Mouse (Mus musculus) testis, postnatal 14 days (tissue): ENCODE data around the gene Aagab.
A peak's percentile ranks its signal among the peaks of the same experiment; 100 is the strongest.

Experiments
- DNase-seq: peaks from one replicate; pipeline ENCODE4 v3.0.0; 2021; ENCODE audit warnings: low spot score

The Aagab gene

DNA sequence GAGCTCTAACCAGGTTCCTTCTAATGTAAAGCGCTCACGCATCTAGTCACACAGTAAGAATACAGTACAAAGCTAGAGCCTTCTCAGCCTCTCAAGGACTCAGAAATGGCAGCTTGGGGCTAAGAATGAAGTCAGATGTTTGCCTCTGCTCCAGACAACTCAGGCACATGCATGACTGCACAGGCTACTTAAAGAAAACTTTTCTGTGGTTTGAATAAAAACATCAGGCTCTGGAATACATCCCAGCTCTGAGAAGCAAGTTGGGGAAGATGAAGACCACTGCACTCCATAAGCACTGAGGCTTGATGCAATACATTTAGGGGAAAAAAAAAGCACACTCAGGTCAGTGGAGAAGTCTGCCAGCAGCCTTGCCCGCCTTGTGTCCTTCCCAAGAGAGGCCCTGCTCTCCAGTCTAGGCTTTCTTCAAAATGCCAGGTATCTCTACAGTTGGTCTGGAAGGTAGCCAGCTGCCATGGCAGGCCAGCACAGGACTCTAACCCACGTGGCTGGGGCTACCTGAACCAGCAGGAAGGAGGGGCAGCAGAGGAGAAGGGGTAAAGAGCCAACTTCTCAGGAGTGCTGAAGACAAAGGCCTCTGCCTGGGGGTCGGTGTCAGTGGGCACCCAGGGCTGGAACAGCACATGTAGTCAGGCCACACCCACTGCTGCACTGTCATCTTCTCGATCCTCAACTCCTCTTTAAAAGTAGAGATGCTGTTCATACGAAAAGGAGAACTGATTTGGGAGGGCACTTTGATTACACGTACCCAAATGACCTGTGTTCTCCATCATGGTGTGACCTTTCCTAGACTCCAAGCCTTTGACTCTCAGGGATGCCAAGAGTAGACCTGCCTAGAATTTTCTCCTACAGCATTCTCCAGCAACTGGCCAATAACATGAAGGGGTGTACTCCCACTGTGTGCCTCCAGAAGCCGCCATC lies 45.4 kb downstream of the Aagab start:
- no peak for DNase-seq

DNA sequence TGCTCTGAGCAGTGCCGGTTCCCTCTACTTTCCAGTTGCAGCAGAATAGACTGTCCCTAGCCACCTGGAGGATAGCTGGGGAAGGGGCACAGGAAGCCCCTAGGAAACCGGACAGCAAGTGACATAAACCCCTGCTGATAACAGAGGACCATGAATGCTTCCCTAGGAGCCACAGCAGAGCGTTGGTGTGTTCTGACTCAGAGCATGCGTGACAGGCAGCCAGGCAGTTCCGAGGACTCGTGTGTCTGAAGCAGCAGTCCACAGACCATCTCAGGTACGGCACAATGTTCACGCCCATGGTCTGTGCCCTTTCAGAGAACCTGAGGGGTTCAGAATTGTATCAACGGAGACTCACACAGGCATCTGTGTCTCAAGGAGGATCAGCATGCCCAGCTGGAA lies 46.1 kb downstream of the Aagab start:
- DNase-seq = no peak

DNA sequence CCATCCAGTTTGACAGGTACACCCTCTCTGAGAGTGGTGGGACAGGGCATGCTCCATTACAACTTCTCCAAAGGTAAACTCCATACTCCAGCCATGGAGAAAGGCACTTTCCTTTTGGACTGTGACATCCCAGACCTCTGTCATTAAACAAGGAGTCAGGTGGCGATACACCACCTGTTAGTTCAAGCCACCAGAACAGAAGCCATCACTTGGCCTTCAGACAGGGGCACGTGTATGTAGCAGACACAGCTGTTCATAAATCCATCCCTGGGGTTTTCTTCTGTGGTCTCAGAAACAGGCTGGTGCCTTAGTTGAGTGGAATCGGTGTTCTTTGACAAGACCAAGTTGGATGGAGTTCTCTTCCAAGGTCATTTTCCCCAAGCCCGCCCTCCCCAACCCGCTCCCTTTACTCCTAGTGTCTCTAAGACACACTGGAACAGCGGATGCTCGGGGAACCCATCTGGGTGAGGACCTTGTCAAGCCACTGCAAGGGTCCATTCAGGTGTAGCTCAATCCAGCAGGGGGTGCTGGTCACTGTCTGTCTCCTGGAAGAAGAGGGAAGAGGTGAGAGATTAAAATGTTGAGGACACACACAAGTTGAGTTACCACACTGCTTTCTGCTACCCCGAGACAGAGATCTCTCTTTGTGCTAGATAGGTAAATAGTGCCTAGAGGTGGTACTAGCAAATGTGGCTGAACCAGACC lies 47.5 kb downstream of the Aagab start:
- no peak for DNase-seq

DNA sequence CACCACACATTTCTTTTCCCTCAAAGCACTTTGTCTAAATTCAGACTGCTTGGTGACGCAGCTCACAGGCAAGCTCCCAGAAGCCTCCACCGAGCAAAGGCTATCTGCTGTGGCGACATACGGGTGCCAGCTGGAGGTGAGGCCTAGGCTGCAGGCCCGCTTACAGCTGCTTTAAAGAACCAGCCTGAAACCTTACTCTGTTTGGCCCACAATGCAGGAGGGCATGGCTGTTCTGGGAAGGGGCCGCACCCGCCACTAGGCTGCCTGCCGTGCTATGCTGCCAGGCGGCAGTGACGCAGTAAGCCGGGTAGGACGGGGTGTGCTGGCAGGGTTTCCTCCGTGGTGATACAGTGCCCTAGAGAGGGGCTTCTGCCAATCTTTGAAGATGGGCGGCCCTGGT lies 48.4 kb downstream of the Aagab start:
- no peak for DNase-seq

DNA sequence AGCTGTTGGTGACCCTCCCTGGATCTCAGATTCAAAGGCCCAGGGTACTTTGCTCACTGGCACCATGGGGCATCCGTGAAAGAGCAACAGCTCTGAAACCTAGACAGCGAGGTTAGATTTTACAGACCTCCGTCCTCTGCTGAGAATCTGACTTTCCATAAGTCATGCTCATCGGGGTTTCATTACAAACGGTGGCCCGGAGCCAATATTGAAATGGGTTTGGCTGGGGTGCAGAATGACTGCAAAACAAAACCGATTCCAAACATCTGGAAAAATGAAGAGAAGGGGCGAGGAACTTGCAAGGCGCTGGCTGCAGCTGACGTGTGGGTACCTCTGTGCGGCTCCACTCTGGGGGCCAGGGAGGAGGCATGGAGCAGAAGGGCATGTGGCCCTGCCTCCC lies 49.1 kb downstream of the Aagab start:
- DNase-seq = no peak

DNA sequence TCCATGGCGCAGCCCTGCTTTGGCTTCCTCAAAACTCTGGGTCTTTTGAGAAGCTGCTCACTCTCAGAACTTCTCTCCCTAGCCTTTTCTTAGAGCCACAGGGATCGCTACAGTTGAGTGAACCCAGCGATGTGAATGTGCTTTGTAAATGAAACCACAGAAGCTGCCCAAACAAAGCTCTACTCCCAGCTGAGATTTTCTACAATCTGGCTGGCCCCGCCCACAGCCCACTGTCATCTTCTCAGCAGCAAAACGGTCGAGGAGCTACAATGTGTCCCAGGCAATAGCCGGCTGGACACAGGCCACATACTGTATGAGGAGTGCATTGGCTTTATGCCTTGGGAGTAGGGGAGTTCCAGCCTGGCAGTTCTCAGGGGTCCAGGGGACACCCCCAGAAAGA lies 51.2 kb downstream of the Aagab start:
- peak; percentile 57 for DNase-seq

DNA sequence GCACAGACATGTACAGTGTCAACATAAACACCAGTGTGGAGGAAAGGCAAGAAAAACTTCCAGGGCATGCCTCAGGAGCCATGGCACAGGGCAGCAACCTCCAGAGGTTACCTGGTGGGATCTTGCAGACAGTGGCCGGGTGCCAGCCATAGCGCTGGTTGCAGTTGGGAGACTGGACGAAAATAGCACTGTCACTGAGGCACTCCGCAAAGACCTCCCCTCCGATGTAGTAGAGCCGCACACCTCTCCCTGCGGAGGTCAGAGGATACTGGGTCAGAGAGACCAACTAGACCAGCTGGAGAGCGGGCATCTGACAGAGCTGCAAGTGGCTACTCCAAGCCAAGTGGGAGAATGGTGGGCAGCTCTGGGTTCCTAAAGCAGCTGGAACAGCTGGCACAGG lies 52.1 kb downstream of the Aagab start:
- DNase-seq = no peak

DNA sequence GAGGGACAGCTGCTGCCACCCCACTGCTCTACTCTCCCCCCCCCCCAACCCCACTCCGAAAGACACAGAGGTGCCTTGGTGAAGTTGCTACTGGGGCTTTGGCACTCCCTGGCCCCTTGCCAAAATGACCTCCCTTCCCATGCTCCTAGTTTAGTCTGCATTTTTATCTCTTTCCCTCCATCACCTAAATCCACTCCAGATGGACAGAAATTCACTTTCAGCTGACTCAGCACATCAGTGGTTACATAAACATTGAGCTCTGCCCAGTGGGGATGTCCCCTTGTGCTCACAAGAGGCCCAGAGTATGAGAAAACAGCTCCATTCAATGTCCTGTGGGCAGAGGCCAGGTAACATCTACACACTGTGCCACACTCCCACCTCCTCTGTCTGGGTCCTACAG lies 52.6 kb downstream of the Aagab start:
- no peak for DNase-seq

DNA sequence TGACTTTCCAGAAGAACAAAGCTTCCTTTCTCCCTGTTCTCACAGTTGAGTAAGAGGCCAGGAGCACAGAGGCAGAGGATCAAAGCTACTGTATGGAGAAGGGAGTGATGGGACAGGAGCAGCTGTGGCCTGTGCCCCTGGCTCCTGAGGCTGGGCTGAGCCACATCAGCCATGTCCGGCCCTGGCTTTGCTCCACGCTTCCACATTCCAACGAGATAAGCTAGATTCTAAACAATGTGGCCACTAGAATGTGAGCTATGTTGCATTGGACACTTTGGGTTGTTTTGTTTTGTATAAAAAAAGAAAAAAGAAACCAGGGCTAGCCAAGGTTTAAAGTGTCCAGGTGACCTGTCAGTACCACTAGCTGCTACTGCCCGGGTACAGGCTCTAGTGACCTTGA lies 54.7 kb downstream of the Aagab start:
- no peak for DNase-seq

DNA sequence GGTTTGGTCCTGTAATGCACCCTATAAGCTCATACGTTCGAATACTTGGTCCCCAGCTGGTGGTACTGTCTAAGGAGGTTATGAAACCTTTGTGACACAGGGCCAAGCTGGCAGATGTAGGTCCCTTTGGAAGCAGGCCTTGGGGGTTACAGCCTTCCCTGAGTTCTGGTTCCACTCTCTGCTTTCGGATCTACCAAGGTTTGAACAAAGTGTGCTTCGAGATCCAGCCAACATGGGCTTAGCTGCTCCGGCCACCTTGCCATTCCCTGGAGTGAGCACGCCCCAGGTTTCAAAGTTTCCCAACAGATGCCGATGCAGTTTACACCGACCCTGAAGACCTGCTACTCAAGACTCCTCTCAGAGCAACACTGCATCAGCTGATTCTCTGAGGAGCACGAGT lies 56.0 kb downstream of the Aagab start:
- no peak for DNase-seq

DNA sequence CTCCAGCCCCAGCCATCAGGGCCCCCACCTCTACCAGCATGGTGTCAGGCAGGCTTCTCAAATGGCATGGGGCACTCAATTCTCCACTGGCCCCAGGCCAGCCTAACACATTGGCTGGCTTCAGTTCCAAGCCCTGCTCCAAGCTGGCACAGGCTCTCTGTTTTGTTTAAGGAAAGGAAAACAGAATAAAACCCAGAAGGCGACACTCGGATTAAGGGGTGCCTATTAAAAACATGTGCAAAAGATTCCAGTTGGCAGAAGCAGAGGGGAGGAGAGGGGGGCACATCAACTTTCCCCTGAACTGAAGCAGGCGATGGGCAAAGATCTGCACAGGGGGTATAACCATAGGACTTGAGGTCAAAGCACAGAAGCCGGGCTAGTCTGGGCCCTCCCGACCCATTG lies 56.5 kb downstream of the Aagab start:
- DNase-seq = no peak

DNA sequence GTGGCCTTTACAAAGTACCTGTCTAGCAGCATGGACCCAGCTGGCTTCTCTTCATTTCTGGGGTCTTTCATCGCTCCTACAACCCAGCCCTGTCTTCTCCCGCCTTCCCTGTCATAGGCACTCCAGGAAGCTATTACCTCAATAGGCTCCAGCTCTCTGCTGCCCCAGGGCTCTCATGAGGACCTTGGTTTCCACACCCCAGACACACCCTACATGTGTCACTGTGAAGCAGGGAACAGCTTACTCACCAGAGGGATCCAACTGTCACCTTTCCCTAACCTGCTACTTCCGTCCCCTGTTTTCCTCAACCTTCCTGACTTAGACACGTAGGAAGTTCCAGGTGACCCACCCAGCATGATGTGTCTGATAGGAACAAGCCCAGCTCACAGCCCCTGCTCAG lies 57.6 kb downstream of the Aagab start:
- DNase-seq = no peak

DNA sequence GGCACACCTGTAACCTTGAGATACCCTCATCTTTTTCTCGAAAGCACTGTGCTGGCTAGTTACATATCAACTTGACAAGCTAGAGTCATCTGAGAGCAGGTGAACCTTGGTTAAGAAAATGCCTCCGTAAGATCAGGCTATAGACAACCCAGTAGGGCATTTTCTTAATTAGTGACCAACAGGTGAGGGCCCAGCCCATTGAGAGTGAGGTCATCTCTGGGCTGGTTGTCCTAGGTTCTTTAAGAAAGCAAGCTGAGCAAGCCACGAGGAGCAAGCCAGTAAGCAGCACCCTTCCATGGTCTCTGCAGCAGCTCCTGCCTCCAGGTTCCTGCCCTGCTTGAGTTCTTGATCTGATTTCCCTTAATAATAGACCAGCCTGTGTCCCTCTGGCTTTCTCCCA lies 58.2 kb downstream of the Aagab start:
- DNase-seq = no peak

DNA sequence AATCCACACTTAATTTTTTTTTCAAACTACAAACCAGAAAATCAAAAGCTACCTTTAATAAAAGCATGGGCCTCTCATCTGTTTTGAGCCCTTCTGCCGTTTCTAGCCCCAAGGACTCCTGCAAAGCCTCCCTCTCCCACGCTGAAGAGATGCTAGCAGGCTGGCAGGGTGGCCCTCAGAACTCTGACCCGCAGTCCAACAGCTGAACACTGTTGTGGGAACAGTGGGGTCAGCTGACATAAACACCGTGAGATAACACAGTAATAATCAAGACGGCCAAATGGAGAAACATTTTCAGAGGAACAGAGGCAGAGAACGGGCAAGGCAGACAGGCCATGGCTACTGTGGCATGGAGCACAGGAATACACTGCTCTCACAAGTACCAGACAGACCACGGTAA lies 60.3 kb downstream of the Aagab start:
- no peak for DNase-seq

DNA sequence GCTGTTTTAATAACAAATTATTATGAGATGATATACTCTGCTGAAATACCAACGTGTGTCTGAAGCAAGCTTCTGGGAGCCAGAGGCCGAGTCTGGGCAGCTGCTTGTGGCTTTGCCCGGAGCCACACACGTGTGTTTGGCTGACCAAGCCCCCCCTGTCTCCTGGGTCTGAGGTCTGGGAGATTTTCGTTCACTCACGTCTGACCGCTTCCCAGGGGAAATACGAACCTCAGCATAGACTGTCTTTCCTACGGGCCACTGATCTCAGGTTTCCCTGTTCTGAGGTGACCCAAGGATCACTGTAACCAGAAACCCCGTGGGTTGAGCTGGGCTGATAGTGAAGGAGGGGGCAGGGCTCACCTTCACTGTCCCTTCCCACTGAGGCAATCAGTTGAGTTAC lies 60.8 kb downstream of the Aagab start:
- no peak for DNase-seq

DNA sequence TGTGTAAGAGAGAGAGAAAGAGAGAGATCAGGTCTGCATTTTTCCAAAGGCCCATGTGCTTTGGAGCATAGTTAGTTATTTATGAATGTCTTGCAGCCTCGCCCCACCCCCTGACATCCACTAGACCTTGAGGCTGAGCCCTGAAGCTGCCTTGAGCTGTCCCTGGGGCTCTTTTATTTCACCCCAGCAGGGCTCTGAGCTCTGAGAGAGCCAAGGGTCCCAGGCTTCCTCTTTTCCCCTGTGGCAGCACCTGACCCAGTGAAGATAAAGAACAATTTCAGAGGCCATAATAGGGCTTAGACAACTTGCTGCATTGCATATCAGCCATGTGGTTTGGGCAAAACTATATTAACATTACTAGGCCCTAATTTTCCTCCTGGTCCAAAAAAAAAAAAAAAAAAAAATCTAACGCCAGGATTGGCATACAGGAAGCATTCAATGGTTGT lies 61.9 kb downstream of the Aagab start:
- no peak for DNase-seq

DNA sequence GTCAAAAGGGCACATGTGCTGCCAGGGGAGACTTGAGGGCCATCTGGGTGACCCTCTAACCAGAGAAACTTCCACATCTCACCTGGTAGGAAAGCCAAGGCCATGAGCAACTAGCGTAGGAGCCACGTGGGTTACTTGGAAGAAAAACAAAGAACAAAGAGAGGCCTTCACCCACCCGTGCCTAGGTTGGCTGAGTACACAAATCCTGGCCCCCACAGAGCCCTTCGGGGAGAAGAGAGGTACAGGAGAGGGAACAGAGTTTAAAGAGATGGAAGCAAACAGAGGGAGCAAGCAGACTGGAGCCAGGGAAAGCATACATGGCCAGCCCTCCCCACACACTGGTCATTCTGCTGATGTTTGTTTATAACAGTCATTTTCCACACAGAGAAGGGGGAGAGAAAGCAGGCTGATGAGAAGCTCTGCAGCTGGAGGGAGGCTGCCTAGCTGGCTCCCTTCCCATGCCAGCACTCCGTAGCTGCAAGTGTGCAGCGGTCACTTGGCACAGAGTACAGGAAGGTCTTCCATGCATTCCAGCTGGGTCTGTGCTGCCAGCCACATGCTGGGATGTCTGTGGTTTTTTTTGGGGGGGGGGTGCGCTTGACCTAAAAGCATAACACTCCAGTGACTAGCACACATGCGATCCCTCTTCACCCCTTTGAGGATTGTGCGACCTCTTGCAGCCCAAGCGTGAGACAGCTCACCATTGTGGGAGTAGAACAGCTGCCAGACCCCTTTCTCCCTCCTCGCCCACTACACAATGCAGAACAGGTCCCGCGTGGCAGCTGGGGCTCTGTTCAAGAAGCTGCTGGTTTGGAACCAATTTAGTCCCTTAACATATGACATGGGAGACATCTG lies 62.6 kb downstream of the Aagab start:
- no peak for DNase-seq

DNA sequence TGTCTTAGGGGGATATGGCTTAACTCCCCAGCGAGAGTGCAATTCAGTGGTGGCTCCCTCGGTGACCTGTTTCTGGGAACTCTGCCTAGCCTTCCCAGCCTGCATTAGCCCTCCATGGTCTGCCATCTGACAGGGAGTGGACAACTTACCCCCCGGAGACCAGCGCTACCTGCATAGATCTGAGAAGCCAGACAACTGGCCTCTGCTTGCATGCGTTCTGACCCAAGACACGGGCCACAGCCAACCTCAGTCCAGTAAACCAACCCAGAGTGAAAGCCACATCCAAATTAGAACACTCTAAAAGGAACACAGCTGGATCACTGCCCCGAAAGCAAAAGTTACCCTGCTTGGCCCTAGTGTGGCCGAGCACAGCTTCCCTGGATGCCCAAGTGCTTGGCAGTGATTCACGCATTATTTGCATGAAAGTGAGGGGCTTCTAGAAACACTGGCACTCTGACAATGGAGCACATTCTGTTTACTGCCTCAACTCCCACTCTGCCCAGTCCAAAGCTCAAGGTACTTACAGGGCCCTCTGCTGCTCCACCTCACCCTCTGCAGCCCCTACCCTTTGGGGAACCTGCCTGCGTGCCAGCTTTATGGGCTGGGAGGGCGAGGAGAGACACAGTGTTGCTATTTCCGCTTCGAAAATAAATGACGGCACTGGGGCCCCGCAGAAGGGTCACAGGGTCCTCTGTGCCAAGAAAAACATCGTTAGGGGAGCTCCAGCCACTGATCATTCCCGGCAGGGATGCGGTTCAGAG lies 64.3 kb downstream of the Aagab start:
- peak; percentile 31 for DNase-seq

DNA sequence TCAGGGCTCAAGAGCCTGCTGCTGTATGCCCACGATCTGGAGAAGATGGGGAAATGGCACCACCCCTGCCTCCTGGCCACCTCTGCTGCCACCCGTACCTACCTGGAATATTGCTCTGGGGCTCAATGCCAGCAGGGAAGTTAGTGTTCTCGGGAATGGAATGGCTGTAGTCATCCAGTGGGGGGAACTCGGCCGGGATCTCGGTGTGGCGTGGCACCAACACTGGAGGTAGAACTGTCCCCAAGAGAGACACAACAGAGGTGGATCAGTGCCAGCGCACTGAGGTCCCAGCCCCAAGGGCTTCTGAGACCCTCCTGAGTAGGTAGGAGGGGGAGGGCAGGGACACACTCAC lies 64.9 kb downstream of the Aagab start:
- no peak for DNase-seq

DNA sequence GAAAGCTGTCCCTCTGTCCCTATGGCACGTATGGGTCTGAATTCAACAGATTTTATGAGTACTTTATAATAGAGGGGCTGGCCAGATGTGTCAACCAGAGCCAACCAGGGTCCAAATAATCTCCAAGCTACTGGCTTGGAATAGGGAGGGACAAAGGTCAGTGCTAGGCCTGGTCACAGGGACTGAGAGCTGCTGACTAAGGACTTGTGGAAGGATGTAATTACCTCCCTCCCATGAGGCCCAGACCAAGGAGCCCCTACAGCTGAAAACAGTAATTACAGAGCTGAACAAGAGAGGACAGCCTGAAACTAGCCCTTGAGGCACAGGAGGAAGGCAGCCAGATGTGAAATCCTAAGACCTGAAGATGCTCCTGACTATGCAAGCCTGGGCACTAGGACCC lies 66.2 kb downstream of the Aagab start:
- DNase-seq = no peak

DNA sequence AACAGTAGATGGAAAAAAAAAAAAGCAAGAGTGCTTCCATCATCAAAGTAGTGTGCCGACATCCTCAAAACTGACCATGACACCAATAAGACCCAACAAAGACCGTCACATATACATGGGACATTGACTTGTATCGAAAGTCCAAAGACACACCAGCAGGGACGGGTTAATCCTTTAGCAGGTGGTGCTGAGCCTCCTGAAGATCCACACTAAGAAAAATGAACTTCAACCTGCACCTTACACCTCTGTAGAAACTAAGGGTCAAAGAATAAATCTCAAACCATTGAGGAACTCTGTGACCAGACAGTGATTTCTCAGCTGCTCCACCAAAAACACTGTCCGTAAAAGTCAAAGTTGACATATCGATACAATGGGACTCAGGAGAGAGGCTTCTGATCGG lies 67.4 kb downstream of the Aagab start:
- no peak for DNase-seq
